Mouse (Mus musculus) neural tube, embryonic 11.5 days (tissue): ENCODE results near the gene Pcnx3. TPM values are rescaled to one million over a fixed set of nuclear protein-coding genes. Genes with fewer than 3 reads are reported as not detected.

Source experiments
- ATAC-seq: fragments of 200-750 bp; cut with Nextera tagmentation; 2 replicates; pipeline ENCODE4 v1.8.0; 2017; ENCODE audit warnings: moderate number of reproducible peaks, mild to moderate bottlenecking, moderate TSS enrichment, moderate library complexity; ENCODE audit not compliant: insufficient read depth, low FRiP score, low TSS enrichment
- DNase-seq: peaks from one replicate; pipeline ENCODE4 v3.0.0-alpha.2; 2015; ENCODE audit warnings: low spot score
- H3K27ac ChIP-seq: fragments of 300-500 bp; sonication (generic); 2 replicates; pipeline ENCODE4 v1.5.1; 2014; ENCODE audit warnings: low read depth, mild to moderate bottlenecking, low read length
- H3K27me3 ChIP-seq: fragments of 300-500 bp; sonication (generic); 2 replicates; pipeline ENCODE4 v1.6.1; 2014; ENCODE audit warnings: mild to moderate bottlenecking, low read length, mixed read lengths; ENCODE audit not compliant: control insufficient read depth, insufficient read depth
- H3K36me3 ChIP-seq: fragments of 300-500 bp; sonication (generic); 2 replicates; pipeline ENCODE4 v1.6.1; 2014; ENCODE audit warnings: mild to moderate bottlenecking, low read length, moderate library complexity, mixed read lengths; ENCODE audit not compliant: control insufficient read depth, insufficient read depth
- H3K4me1 ChIP-seq: fragments of 300-500 bp; sonication (generic); 2 replicates; pipeline ENCODE4 v1.6.1; 2014; ENCODE audit warnings: low read length, mixed read lengths; ENCODE audit not compliant: control insufficient read depth, insufficient read depth
- H3K4me2 ChIP-seq: fragments of 300-500 bp; sonication (generic); 2 replicates; pipeline ENCODE4 v1.6.1; 2014; ENCODE audit warnings: low read depth, mild to moderate bottlenecking, moderate library complexity
- H3K4me3 ChIP-seq: fragments of 300-500 bp; sonication (generic); 2 replicates; pipeline ENCODE4 v1.5.1; 2014; ENCODE audit warnings: low read depth, low read length
- H3K9ac ChIP-seq: fragments of 300-500 bp; sonication (generic); 2 replicates; pipeline ENCODE4 v1.6.1; 2014; ENCODE audit warnings: mild to moderate bottlenecking, low read length
- H3K9me3 ChIP-seq: fragments of 300-500 bp; sonication (generic); 2 replicates; pipeline ENCODE4 v1.6.1; 2016; ENCODE audit warnings: low read length; ENCODE audit not compliant: control insufficient read depth
- WGBS: fragments of 180-500 bp; shearing (Covaris S2); extraction: QIAGEN DNeasy Blood & Tissue Kit; methylation state at CpG from one replicate; pipeline ENCODE4 v1.1.7; 2014; 5-methylcytosine and 5-hydroxymethylcytosine counted together
- microRNA-seq: library from miRNA; unstranded; fragments of <30 nt; microRNA quantifications from one replicate; pipeline ENCODE4, GENCODE M21; 2016
- polyA plus RNA-seq: library from polyadenylated mRNA; unstranded; fragments of >200 nt; fragmentation: Nextera tagmentation; extraction: Ambion mirVana; gene quantifications from 2 replicates; pipeline ENCODE4 v1.2.1, GENCODE M21; 2014

The Pcnx3 gene
- polyA plus RNA-seq, 1 experiment from 2014 or later: 27.7 TPM

GRCm38 (mm10) chr19:5629907-5630306 lies 58.8 kb downstream of the Pcnx3 start:
- ATAC-seq (no peak), DNase-seq (no peak)
- Histone ChIP-seq H3K4me2 (no peak overlapping the region), H3K4me1 (no peaks in the 10 kb centered on the region), H3K9ac (no peak overlapping the region), H3K36me3 (no peaks in the 10 kb centered on the region), H3K27me3 (no peaks in the 10 kb centered on the region), H3K4me3 (no peak overlapping the region), H3K27ac (no peak overlapping the region), H3K9me3 (no peaks in the 10 kb centered on the region)

DNA sequence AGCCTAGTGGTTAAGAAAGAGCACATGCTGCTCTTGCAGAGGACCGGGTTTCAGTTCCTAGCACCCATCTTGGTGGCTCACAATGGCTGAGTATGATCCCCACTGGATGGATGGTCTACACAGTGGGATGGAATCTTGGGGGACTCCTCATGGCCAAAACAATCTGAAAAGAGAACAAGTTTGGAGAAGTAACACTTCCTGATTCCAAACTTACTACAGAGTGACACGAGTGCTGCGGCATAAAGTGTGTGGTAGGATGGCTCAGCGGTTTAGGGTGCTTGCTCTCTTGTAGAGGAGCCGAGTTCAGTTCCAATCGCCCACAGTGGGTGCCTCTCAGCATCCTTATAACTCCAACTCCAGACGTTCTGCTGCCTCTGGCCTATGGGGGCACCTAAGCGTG lies 63.4 kb downstream of the Pcnx3 start:
- Histone ChIP-seq H3K4me1 (no peaks in the 10 kb centered on the region), H3K36me3 (no peaks in the 10 kb centered on the region), H3K27ac (no peak overlapping the region), H3K4me2 (no peak overlapping the region), H3K27me3 (no peaks in the 10 kb centered on the region), H3K4me3 (no peak overlapping the region), H3K9ac (no peak overlapping the region), H3K9me3 (no peaks in the 10 kb centered on the region)
- WGBS: 90% methylated on average over 8 of the region's 8 CpGs
- DNase-seq: no peak
- no peak for ATAC-seq

- 85% methylated on average over 5 of the region's 5 CpGs for WGBS
- H3K4me1 ChIP-seq: no peaks in the 10 kb centered on the region
- H3K36me3 ChIP-seq: no peaks in the 10 kb centered on the region
- no peaks in the 10 kb centered on the region for H3K9me3 ChIP-seq
- H3K4me2 ChIP-seq: no peak overlapping the region
- H3K27ac ChIP-seq: no peak overlapping the region
- no peaks in the 10 kb centered on the region for H3K27me3 ChIP-seq
- DNase-seq: no peak
- no peak for ATAC-seq
- H3K9ac ChIP-seq: no peak overlapping the region
- H3K4me3 ChIP-seq: no peak overlapping the region
Observed at GRCm38 (mm10) chr19:5621884-5622283, 66.8 kb downstream of the Pcnx3 start.

- Histone ChIP-seq H3K36me3 (no peaks in the 10 kb centered on the region), H3K4me3 (no peak overlapping the region), H3K4me2 (no peak overlapping the region), H3K27ac (no peak overlapping the region), H3K4me1 (no peaks in the 10 kb centered on the region), H3K9me3 (no peaks in the 10 kb centered on the region; the same call in 1 of the 2 replicates), H3K27me3 (no peaks in the 10 kb centered on the region), H3K9ac (no peak overlapping the region)
- DNase-seq (no peak), ATAC-seq (no peak)
- 91% methylated on average over 4 of the region's 4 CpGs for WGBS
Observed at GRCm38 (mm10) chr19:5620007-5620406, 68.7 kb downstream of the Pcnx3 start.

- Histone ChIP-seq H3K27ac (no peak overlapping the region), H3K36me3 (no peaks in the 10 kb centered on the region), H3K9ac (no peak overlapping the region), H3K4me2 (no peak overlapping the region), H3K4me1 (peaks cover 4% of the 10 kb centered on the region), H3K9me3 (no peaks in the 10 kb centered on the region; the same call in 1 of the 2 replicates), H3K27me3 (no peaks in the 10 kb centered on the region), H3K4me3 (no peak overlapping the region)
- no peak for ATAC-seq
- DNase-seq: no peak
- 74% methylated on average over 2 of the region's 2 CpGs for WGBS
Observed at GRCm38 (mm10) chr19:5614953-5615352, 73.8 kb downstream of the Pcnx3 start.

Small RNAs within 50 kb of the gene (microRNA-seq; reads per million reads assigned to microRNA genes)
- gene Mir6987: not detected

Other genes with a start within 250 kb of the Pcnx3 start
- not detected in 2 replicates for gene Fosl1, start 241.4 kb downstream of the Pcnx3 start, polyA plus RNA-seq
- 7.9 and 8.3 TPM in 2 replicates for gene Ccdc85b, start 231.0 kb downstream of the Pcnx3 start, polyA plus RNA-seq
- gene Fibp, start 228.3 kb downstream of the Pcnx3 start, polyA plus RNA-seq: 110 and 119 TPM in 2 replicates
- gene Ctsw, start 220.4 kb downstream of the Pcnx3 start, polyA plus RNA-seq: 1.7 and 3.6 TPM in 2 replicates
- gene Efemp2, start 215.0 kb downstream of the Pcnx3 start, polyA plus RNA-seq: 55.5 and 55.6 TPM in 2 replicates
- gene Mus81, start 200.5 kb downstream of the Pcnx3 start, polyA plus RNA-seq: 39.0 and 41.9 TPM in 2 replicates
- gene Cfl1, start 198.5 kb downstream of the Pcnx3 start, polyA plus RNA-seq: 3,817 and 3,867 TPM in 2 replicates
- 0.31 TPM in 1 of 2 replicates, not detected in the other for gene 1700020D05Rik, start 185.1 kb downstream of the Pcnx3 start, polyA plus RNA-seq
- gene Snx32, start 178.4 kb downstream of the Pcnx3 start, polyA plus RNA-seq: 20.9 and 23.0 TPM in 2 replicates
- 0.24 and 0.32 TPM in 2 replicates for gene Ovol1, start 128.3 kb downstream of the Pcnx3 start, polyA plus RNA-seq
- gene Ap5b1, start 120.9 kb downstream of the Pcnx3 start, polyA plus RNA-seq: 2.3 and 2.6 TPM in 2 replicates
- gene Rnaseh2c, start 87.0 kb downstream of the Pcnx3 start, polyA plus RNA-seq: 131 and 137 TPM in 2 replicates
- gene Kat5, start 78.7 kb downstream of the Pcnx3 start, polyA plus RNA-seq: 36.3 and 36.5 TPM in 2 replicates
- 32.5 and 34.4 TPM in 2 replicates for gene Rela, start 51.4 kb downstream of the Pcnx3 start, polyA plus RNA-seq
- 17.0 and 19.3 TPM in 2 replicates for gene Sipa1, start 25.2 kb downstream of the Pcnx3 start, polyA plus RNA-seq
- 21.0 and 22.0 TPM in 2 replicates for gene Map3k11, start 166 bp downstream of the Pcnx3 start, polyA plus RNA-seq
- not detected in 2 replicates for gene Kcnk7, start 15.5 kb upstream of the Pcnx3 start, polyA plus RNA-seq
- gene Ehbp1l1, start 37.4 kb upstream of the Pcnx3 start, polyA plus RNA-seq: 5.1 and 6.8 TPM in 2 replicates
- 167 and 184 TPM in 2 replicates for gene Fam89b, start 40.7 kb upstream of the Pcnx3 start, polyA plus RNA-seq
- 5.2 and 9.7 TPM in 2 replicates for gene Ltbp3, start 52.0 kb upstream of the Pcnx3 start, polyA plus RNA-seq
- gene Scyl1, start 82.5 kb upstream of the Pcnx3 start, polyA plus RNA-seq: 63.9 and 67.4 TPM in 2 replicates
- gene Frmd8, start 186.4 kb upstream of the Pcnx3 start, polyA plus RNA-seq: 19.9 and 20.7 TPM in 2 replicates
- 0.74 and 1.7 TPM in 2 replicates for gene Slc25a45, start 188.9 kb upstream of the Pcnx3 start, polyA plus RNA-seq
- 5.7 and 6.6 TPM in 2 replicates for gene Tigd3, start 205.2 kb upstream of the Pcnx3 start, polyA plus RNA-seq
- 195 and 225 TPM in 2 replicates for gene Dpf2, start 224.1 kb upstream of the Pcnx3 start, polyA plus RNA-seq
- 3.9 and 4.0 TPM in 2 replicates for gene Cdc42ep2, start 235.9 kb upstream of the Pcnx3 start, polyA plus RNA-seq